Mouse (Mus musculus): ENCODE results near the gene Zc3h12b. TPM values are rescaled to one million over a fixed set of nuclear protein-coding genes. Genes with fewer than 3 reads are reported as not detected.
"Not testable (repeated sequence)": the region's sequence is repeated elsewhere in the genome, so short reads cannot be mapped to it uniquely, and the experiment has no call there.

Zc3h12b gene
- 1 to 10 TPM in 2 of 4 experiments, under 1 TPM in 2; 0.69 to 1.5 (median 0.95) TPM for total RNA-seq (2022)

DNA sequence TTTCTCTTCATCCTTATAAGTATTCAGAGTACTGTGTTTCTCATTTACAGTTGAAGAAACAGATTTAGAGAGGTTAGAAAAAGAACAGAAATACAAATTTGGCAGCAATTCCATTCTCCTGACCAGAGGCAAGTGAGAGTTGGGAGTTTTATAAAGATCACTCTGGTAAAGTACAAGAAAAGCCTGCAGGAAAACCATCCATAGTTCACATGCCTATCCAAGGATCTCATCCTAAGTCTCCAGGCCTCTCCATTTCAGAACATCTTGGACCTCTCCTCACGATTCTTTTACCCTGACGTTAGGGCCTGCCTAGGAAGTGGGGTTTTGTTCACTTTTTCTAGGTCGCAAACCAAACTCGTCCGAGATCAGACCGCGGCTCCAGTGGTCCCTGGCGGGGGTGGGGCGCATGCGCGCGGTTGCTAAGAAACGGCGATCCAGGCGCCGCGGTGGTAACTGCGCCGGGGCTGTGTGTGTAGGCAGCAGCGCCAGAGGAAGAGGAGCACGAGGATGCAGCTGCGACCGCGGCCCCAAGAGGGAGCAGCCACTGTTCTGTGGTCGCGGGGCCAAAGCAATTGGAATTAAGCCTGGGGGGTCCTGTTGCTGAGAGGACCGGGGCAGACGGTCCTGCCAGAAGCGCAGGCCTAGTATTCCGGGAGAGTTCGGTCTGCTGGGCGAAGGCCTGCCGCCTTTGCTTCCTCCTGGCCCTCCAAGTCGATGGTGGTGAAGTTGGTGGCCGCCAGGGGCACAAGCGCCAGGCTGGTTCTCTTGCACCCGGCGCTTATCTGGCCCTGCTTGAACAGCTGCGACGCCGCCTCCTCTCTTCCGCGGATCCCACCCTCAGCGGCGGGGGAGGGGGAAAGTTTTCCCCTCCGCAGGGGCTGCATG is at the start of gene Zc3h12b:
Gene Zc3h12b (plus strand): TSS at position 452 of the 885 bp plus-strand sequence.
- DNase-seq (ENCODE audit: low spot score): peak; percentile 20

DNA sequence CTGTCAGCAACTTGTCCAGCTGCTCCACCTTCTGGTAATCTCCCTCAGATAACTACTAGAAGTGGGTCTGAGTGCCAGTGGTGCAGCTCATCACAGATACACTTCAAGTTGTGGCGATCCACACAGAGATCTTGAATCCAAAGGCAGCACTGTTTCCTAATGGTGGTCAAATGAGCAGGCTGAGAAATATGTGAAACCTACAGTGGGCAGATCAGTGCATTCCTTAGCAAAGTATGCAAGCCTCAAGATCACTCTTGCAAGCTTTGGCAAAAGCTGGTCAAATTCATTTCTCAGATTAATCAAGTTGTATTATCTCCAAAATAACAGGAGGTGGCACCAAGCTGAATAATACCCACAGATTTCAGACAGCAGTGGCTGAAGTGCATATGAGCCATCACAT is 29.3 kb upstream of the Zc3h12b start:
- no peak for DNase-seq (ENCODE audit: low spot score)

DNA sequence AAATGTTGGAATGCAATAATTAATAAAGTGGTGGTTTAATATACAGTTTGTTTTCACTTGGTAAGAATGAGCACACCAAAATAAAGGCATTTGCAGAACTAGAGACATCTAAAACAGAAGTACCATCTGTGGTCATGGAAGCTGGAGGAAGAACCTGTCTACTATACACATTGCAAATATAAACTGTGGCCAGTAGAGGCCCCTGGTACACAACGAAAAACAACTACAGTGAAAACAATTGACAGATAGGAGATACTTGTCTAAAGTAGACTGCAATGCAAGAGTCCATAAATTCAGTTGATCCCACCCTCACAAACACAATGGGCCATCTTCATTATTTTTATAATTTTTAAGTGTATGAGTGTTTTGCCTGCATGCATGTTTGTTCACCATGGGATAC is 24.4 kb upstream of the Zc3h12b start:
- peak; percentile 0 for DNase-seq (ENCODE audit: low spot score)

DNA sequence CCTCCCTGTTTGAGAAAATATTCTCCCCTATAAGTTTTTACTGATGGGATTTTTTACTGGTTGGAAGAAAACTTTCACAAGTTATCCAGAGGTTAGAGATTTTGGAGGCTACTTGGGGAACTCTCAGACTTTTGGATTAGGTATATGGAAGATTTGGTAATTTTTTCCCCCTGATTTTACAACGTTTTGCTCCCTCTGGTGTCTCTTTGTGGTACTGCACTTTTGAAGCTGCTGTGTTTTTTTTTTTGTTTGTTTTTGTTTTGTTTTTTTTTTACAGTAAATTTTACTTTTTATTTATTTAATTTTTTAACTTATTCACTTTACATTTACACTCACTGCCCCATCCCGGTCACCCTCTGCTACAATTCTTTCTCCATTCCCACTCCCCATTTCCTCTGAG is 26.8 kb downstream of the Zc3h12b start:
- no peak for DNase-seq (ENCODE audit: low spot score)

DNA sequence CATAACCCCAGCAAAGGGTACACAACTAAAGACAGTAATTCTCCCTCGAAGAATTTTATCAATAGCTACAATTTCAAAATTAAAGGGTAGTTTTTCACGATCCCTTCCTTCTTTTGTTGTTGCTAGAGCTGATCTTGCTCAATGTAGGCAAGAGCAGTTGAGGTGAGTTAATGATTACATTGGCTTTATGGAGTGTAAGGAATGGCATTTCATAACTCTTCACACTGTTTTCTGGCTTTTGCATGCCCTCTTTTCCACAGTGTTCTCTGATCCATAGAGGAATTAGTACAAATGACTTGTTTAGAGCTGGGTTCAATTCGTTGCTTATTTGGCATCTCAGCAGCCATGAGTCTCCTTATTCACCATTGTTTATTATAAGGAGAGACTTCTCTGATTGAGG is 84.4 kb downstream of the Zc3h12b start:
- DNase-seq (ENCODE audit: low spot score): no peak

DNA sequence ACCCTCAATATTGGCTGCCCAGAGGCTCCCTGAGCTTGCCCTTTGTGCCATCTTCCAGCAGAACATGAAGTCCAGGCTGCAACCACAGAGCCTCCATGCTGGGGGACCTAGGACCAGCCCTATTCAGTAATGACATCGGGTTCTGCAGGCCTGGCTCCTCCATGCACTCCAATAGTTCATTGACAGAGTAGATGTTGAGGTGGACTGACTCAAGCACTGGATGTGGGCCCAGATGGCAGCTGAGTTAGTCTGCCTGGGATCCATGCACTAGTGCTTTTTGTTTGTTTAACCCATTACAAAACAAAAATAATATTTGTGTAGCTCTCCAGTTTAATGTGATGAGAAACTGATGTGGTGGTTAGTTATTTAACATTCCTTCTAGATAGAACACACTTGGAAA is 90.3 kb downstream of the Zc3h12b start:
- DNase-seq (ENCODE audit: low spot score): no peak

DNA sequence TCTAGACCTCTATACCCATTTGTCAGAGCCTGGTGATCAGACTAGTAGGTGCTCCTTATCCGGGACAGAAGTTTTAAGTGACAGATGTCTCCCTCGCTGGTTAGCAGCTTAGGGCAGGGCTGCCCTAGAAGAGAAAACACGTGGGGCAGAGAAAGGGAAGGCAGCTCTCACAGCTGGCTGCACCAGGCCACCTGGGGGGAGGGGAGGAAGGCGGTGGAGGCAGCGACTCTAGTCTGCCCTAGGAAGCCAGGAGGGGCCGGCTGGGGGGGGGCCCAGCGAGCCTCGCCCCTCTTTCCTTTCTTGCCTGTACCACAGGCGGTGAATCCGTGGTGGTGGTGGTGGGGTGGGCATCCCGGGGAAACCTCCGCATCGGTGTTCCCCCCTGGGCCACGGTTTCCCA is 141.3 kb downstream of the Zc3h12b start:
- no peak for DNase-seq (ENCODE audit: low spot score)

DNA sequence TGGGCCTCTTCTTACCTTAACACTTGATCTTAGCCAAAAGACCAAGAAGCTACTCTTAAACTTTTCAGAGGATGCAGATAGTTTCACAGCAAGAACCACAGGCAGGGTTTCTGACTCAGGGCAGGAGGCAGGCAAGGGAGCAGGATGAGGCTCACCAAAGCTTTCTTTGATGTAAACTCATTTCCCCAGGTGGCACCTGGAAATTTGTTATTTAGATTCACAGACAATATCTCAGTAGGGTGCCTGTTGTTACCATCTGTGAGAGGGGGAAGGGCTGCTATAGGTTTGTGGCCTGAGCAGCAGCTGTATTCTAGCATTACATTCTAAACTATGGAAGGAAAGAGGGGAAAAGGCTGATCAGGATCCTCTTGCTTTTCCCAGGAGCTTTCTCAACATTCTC is 169.6 kb downstream of the Zc3h12b start:
- DNase-seq (ENCODE audit: low spot score): no peak

DNA sequence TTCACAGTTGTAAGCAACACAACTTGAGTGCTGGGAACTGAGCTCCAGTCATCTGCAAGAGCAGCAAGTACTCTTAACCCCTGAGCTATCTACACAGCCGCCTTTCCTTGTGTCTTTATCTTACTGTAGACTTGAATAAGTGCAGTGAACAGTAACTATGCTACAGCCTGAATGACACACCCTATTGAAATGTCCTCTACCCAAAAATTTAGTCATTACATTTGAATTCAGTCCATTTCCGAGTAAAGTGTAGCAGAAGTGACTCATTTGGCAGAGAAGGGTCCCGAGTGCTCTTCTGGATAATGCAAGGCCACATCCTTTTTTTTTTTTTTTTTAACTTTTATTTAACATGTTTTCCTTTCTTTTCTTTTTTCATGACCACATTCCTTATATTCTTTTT is 191.2 kb downstream of the Zc3h12b start:
- no peak for DNase-seq (ENCODE audit: low spot score)

DNA sequence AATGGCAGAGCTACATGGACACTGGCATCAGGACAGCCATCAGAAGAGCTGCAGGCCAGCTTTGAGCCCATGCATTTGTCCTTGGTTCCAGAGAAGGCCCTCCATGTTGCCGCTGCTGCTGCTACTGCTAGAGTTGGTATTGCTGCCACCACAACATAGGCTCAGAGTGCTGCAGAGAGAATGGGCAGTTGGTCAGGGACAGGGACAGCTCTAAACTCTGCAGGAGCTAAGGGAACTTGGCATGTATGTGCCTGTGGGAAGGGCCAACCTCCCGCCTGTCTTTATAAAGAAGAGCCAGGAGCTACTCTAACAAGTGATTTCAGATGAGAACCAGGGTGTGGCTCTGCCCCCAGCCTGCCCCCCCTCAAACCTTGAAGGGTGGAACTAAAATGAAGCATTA is 224.0 kb downstream of the Zc3h12b start:
- no peak for DNase-seq (ENCODE audit: low spot score)

DNA sequence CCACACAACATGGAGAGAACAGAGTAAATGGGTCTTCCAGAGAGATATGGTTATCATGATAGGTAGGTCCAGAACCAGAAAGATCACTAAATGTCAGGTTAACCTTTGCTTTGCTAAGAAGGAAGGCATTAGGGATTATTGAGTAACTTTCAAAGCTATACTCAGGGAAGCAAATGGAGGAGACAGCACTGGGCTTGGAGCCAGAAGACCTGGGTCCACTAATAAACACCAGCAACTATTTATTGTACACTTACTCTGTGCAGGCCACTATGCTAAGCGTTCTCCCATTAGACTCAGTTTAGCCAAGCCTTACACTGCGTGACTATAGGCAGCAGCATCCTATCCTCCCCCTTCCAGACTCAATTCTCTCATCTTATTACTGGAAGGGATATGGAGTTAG is 234.0 kb downstream of the Zc3h12b start:
- no peak for DNase-seq (ENCODE audit: low spot score)

DNA sequence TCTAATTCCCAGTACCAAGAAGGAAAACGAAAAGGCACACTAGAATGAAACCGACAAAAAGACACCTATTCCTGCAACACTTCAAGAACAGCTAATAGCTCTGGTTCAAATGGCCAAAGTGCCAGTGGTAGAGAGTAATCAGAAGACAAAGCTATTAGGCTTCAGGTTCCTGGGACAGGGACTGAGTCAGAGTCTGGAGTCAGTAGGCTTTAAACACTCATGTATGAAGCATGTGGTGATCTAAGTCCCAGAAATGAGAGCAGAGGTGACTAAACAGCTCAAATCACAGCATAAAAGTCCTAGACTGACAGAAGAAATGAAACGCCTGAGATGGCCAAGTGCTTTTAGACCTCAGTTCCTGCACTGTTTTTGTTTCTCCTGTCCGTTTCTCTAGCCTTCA is 236.7 kb downstream of the Zc3h12b start:
- DNase-seq (ENCODE audit: low spot score): no peak

DNA sequence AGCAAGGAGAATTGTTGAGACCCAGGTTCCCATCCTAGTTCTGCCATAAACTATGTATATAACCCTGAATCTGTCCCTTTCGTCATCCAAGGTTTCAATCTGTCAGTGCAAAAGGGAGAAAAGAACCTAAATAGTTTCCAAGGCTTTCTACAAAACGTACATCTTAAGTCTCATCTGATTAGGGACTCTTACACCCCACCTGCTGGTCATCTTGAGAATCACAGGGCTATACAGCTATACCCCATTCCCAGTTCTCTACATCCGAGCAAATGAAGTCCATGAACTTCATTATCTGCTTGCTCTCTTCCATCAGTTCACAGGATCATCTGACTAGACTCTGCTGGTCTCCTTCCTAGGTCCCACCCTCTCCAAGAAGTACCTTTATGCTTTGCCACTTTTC is 239.3 kb downstream of the Zc3h12b start:
- DNase-seq (ENCODE audit: low spot score): no peak

DNA sequence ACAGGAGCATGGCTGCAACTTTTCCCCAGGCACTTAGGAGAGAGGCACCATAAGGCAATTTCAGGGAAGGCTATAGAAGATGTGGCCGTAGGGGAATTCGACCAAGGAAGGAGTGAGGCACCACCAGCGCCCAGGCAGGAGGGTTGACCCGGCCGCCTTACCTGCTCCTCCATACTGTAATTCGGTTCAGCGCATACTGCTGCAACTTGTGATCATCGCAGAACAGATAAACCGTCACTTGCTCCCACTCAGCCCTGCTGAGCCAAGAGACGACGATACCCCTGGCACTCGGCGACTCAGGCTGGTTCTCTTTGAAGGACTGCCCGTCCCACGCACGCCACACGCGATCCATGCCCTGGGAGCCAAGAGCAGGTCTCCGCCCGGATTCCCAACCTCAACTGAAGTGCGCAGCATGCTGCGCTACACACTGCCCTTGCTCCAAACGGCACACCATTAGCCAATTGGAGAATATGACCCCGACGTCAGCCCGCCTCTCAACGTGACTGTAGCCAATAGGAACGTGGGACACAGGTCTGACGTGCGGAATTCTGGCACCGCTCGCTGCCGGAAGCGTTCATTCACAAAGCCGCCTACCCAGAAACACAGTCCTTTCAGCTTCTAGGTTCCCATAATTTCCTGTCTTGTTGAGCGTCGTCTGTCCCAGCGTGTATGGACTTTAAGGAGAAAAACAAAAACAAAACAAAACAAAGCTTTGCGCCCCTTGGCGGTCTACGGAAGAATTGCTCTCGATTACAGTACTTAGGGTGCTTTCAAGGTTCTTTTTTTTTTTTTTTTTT is 245.2 kb downstream of the Zc3h12b start, which contains the start of gene Las1l:
Gene Las1l (minus strand): TSS at position 466 of the 797 bp plus-strand sequence.
- peak; percentile 91 for DNase-seq (ENCODE audit: low spot score)

DNA sequence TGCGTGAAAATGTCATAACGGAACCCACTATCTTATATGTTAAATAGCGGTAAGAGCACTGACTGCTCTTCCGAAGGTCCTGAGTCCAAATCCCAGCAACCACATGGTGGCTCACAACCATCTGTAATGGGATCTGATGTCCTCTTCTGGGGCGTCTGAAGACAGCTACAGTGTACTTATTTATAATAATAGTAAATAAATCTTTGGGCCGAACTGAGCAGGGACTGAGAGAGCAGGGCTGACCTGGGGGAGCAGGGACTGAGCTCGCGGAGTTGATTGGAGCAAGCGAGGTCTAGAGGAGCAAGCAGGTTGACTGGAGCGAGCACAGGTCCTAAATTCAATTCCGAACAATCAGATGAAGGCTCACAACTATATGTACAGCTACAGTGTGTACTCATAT is 246.0 kb downstream of the Zc3h12b start:
- DNase-seq (ENCODE audit: low spot score): not testable (repeated sequence)

DNA sequence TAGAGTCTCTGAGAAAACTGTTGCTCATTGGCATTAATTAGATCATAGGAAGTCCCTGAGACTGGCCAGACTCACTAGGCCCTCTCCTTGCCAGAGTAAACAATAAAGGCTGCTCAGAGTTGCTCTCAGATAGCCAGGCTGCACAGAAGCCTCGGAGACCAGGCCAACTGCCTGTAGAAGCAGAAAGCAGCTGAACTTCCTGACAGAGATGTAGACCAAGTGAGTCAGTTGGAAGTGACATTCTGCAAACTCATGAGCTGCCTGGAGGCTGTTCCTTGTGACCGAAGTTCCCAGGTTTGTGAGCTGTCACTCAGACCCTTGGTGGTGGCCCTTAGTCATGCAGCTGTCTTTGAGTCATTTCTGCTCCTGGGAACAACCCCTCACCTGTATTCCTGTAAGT is 251.9 kb downstream of the Zc3h12b start:
- no peak for DNase-seq (ENCODE audit: low spot score)

DNA sequence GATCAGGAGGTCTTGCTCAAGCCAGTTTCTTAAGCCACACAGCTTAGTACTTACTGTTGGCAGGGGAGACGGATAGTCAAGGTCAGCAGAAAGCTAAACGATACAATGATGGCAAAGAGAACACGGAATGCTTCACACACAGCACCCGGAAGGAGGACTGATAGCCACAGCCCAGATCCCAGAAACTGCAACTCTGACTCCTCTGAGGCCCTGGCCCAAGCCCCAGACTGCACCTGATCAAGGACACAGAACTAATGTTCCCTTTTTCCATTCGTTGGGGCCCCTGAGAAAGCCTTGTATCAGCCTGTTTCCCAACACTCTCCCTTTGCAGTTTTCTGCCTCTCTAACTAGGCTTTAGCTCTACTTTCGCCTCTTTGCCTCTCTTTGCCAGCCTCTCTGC is 253.6 kb downstream of the Zc3h12b start:
- DNase-seq (ENCODE audit: low spot score): no peak

DNA sequence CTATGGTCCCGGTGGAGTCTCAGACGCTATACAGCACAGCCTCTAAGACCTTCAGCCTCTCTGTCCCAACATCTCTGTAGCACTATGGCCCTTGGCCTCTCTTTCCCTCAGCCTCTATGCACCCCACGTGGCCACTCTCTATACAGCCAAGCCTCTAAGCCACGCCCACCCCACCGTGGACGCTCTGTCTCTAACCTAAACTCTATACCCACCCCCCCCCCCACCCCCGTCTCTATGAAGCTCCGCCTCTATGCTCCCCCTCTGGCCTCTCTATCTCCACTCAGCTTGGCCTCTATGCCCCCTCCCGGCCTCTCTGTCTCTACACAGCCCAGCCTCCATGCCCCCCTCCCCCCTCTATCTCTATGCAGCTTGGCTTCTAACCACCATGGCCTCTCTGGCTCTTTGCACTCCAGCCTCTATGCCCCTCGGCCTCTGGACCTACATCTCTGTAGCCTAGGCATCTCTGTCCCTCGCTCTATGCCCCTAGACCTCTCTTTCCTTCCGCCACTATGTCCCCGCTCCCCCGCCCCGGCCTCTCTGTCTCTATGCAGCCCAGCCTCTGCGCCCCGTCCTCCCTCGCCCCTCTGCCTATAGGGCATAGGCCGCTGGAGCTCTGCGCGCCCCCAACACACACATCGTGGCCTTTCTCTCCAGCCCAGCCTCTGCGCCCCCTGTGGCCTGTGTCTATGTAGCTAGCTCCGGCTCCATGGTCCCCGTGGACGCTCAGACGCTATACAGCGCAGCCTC is 256.5 kb downstream of the Zc3h12b start:
- peak; percentile 2 for DNase-seq (ENCODE audit: low spot score)

DNA sequence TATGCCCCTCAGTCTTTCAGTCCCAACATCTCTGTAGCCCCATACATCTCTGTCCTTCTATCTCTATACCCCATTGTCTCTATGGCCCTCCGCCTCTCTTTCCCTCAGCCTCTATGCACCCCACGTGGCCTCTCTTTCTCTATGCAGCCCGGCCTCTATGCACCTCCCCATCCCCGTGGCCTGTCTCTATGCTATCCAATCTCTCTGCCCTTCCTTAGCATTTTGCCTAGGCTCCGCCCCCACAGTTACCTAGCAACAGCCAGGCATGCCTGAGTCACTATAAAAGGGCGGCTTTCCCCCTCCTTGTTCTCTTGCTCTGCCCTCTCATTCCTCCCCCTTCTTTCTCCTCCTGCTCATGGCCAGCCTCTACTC is 257.1 kb downstream of the Zc3h12b start:
- DNase-seq (ENCODE audit: low spot score): peak; percentile 49

DNA sequence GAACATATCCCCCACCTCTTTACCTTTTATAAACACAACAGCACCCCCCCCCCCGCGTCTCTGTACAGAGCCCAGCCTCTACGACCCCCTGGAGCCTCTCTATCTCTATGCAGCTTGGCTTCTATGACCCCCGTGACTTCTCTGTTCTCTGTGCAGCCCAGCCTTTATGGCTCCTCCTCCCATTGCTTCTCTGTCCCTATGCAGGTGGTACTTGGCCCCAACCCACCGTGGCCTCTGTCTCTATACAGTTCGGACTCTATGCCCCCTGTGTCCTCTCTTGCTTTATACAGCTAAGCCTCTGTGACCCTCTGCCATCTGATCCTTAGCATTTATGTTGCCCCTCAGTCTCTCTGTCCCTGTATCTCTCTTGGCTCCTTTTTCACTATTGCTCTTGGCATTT is 257.6 kb downstream of the Zc3h12b start:
- no peak for DNase-seq (ENCODE audit: low spot score)

DNA sequence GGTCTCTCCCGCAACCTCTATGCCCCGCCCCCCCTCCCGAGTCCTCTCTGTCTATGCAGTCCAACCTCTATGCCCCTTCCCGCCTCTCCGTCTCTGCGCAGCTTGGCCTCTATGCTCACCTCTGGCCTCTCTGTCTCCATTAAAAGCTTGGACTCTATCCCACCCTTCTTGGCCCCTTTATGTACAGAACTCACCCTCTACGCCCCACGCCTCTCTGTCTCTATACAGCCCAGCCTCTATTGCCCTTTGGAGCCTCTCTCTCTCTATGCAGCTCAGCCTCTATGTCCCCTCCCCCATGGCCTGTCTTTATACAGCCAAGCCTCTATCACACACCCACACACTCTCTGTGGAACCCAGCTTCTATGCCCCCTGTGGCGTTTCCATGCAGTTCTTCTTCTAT is 258.5 kb downstream of the Zc3h12b start:
- no peak for DNase-seq (ENCODE audit: low spot score)
